Mouse (Mus musculus) intestine, embryonic 14.5 days (tissue): ENCODE results near the gene Prrg4. TPM values are rescaled to one million over a fixed set of nuclear protein-coding genes. Genes with fewer than 3 reads are reported as not detected.
"Not testable (repeated sequence)": the region's sequence is repeated elsewhere in the genome, so short reads cannot be mapped to it uniquely, and the experiment has no call there.

ENCODE experiments used
- ATAC-seq: fragments of 200-750 bp; cut with Nextera tagmentation; replicated peaks from 2 replicates; pipeline ENCODE4 v1.8.0; 2017; ENCODE audit warnings: low read depth, moderate number of reproducible peaks, moderate TSS enrichment, moderate library complexity; ENCODE audit not compliant: low FRiP score, low TSS enrichment
- DNase-seq: peaks from one replicate; pipeline ENCODE4 v3.0.0-alpha.2; 2018; ENCODE audit warnings: low spot score
- H3K27ac ChIP-seq: fragments of 300-500 bp; sonication (generic); 2 replicates; pipeline ENCODE4 v1.5.1; 2014; ENCODE audit warnings: low read depth, mild to moderate bottlenecking, control low read depth
- H3K27me3 ChIP-seq: fragments of 300-500 bp; sonication (generic); replicated peaks from 2 replicates; pipeline ENCODE4 v1.6.1; 2014; ENCODE audit warnings: low read length, control low read depth; ENCODE audit not compliant: control insufficient read depth, insufficient read depth
- H3K36me3 ChIP-seq: fragments of 300-500 bp; sonication (generic); 2 replicates; pipeline ENCODE4 v1.6.1; 2014; ENCODE audit warnings: low read length, control low read depth; ENCODE audit not compliant: control insufficient read depth, insufficient read depth
- H3K4me1 ChIP-seq: fragments of 300-500 bp; sonication (generic); replicated peaks from 2 replicates; pipeline ENCODE4 v1.6.1; 2014; ENCODE audit warnings: low read length, control low read depth, mixed read lengths; ENCODE audit not compliant: control insufficient read depth, insufficient read depth
- H3K4me2 ChIP-seq: fragments of 300-500 bp; sonication (generic); 2 replicates; pipeline ENCODE4 v1.6.1; 2014; ENCODE audit warnings: low read length
- H3K4me3 ChIP-seq: fragments of 300-500 bp; sonication (generic); 2 replicates; pipeline ENCODE4 v1.5.1; 2014; ENCODE audit warnings: low read depth, low read length, control low read depth, mixed read lengths
- H3K9ac ChIP-seq: fragments of 300-500 bp; sonication (generic); 2 replicates; pipeline ENCODE4 v1.6.1; 2014; ENCODE audit warnings: mild to moderate bottlenecking, low read length
- H3K9me3 ChIP-seq: fragments of 300-500 bp; sonication (generic); 2 replicates; pipeline ENCODE4 v1.6.1; 2016; ENCODE audit warnings: low read length, control low read depth; ENCODE audit not compliant: control insufficient read depth
- WGBS: fragments of 180-500 bp; shearing (Covaris S2); extraction: QIAGEN DNeasy Blood & Tissue Kit; methylation state at CpG from one replicate; pipeline ENCODE4 v1.1.7; 2014; 5-methylcytosine and 5-hydroxymethylcytosine counted together
- polyA plus RNA-seq: library from polyadenylated mRNA; unstranded; fragments of >200 nt; fragmentation: Nextera tagmentation; extraction: Ambion mirVana; gene quantifications from 2 replicates; pipeline ENCODE4 v1.2.1, GENCODE M21; 2014

Prrg4 gene
- polyA plus RNA-seq: 1.3 and 2.7 TPM in 2 replicates

DNA sequence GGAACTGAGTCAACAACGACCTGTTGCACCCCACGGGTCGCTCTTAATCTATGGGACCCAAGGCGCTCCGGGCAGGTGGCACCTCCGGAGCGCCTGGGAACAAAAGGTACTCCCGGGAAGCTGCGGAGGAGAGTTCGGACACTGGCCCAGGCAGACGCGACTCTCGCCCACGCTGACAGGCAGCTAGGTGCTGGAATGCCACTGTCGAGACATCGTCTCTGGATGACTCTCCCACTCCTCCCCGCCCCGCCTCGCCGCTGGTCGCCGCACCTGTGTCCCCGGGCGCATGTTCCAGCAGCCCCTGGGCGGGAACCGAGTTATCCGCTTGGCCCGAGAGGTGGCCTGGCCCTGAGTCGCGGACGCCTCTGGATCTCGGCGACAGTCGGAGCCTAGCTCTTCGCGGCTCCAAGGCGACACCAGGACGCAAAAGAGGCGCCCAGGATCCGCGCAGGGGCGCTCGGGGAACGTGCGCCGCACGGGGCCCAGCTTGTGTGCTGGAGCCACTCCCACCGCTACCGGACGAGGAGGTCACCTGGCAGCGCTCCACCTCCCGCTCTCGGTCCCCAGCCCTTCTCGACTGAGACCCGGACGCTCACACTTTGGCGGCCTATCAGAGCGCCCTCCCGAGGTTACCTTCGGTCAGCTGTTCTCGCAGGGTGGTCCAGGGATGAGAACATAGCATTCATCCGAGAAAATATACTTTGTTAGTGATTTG, at the start of gene Prrg4:
Gene Prrg4, minus strand, starts transcription at position 601 of the 715 bp plus-strand sequence.
- ATAC-seq: peak; percentile 91
- no peak within 1 kb of the TSS for H3K27ac ChIP-seq
- H3K9ac ChIP-seq: peak within 1 kb of the TSS; percentile 47
- H3K4me2 ChIP-seq: peak within 1 kb of the TSS; percentile 98
- H3K9me3 ChIP-seq: no peaks in the 10 kb centered on the region
- peak within 1 kb of the TSS; percentile 52 for H3K4me3 ChIP-seq
- H3K27me3 ChIP-seq: peaks cover 12% of the 10 kb centered on the region; the same call in 1 of the 2 replicates
- DNase-seq: peak; percentile 79
- 0 out of 2 replicates have a peak, but pooled peaks cover 6% of the 10 kb centered on the region for H3K4me1 ChIP-seq
- H3K36me3 ChIP-seq: no peaks in the 10 kb centered on the region
- under 1% methylated on average over 62 of the region's 62 CpGs for WGBS

DNA sequence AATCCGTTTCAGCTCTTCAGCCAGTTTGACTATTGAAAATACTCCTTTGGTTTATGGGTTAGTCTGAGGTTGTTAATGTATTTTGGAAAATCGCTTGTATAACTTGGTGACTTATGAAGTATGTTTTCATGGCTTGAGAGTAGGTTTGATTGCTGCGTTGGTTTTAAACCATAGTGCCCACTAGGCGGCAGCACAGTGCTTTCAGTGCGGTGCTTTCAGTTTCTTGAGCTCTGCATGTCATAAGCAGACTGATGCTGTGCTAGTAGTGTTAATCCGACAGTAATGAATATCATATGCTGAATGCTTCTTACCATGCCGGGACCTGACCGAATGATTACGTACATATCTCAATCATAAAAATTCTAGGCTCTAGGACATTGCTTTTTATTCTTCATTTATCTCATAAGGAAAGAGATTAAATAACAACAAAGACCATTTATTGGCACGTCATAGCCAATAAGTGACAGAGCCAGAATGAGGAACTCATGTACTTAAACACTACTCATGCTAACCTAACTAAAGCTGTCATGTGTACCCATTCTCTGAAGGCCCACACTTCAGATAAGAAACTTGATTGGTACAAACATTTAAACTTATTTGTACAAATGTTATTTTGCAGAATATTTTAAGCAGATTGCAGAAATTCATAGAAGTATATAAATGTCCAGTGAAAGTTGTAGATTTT, 38.3 kb upstream of the Prrg4 start:
- H3K27ac ChIP-seq: no peak overlapping the region
- 24% methylated on average over 10 of the region's 10 CpGs for WGBS
- H3K27me3 ChIP-seq: no peaks in the 10 kb centered on the region
- H3K36me3 ChIP-seq: no peaks in the 10 kb centered on the region
- H3K9ac ChIP-seq: no peak overlapping the region
- DNase-seq: peak; percentile 83
- H3K9me3 ChIP-seq: no peaks in the 10 kb centered on the region
- H3K4me2 ChIP-seq: no peak overlapping the region
- no peak; the same call in 1 of the 2 replicates for ATAC-seq
- H3K4me3 ChIP-seq: no peak overlapping the region
- H3K4me1 ChIP-seq: no peaks in the 10 kb centered on the region

DNA sequence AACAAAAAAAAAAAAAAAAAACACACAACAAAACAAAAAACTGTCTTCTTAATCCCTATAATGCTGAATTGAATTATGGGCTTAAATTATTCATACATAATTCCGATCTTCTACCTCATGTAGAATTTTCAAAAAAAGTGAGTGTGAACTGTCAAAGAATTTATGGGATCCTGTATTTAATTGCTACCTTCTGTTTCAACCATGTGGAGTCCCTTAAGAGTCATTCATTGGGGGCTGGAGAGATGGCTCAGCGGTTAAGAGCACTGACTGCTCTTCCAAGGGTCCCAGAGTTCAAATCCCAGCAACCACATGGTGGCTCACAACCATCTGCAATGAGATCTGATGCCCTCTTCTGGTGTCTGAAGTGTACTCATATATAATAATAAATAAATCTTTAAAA, 37.7 kb upstream of the Prrg4 start:
- H3K9ac ChIP-seq, H3K27me3 ChIP-seq, H3K27ac ChIP-seq, H3K4me1 ChIP-seq, H3K36me3 ChIP-seq, DNase-seq, H3K9me3 ChIP-seq, ATAC-seq, H3K4me3 ChIP-seq, H3K4me2 ChIP-seq: not testable (repeated sequence)
- 72% methylated on average over 2 of the region's 2 CpGs for WGBS

DNA sequence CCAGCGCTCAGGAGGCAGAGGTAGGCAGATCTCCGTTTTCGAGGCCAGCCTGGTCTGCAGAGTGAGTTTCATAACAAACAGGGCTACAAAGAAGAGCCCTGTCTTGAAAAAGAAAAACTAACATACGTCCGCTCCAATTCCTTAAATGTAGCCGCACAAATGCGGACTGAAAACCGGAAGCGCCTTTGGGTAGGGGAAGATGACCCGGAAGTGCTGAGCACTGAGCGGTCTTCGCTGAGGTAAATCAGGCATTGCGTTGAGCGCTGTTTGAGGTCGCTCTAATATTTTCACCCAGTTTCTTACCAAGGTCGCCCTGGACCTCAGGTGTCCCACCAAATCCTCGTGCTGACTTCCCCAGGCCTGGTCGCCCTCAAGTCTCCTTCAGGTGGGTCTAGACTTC, 36.4 kb upstream of the Prrg4 start:
- DNase-seq: no peak
- Histone ChIP-seq H3K9ac (no peak overlapping the region), H3K4me2 (no peak overlapping the region), H3K4me3 (no peak overlapping the region), H3K27me3 (no peaks in the 10 kb centered on the region), H3K36me3 (no peaks in the 10 kb centered on the region), H3K4me1 (no peaks in the 10 kb centered on the region), H3K27ac (no peak overlapping the region), H3K9me3 (no peaks in the 10 kb centered on the region)
- ATAC-seq: no peak
- 93% methylated on average over 18 of the region's 18 CpGs for WGBS

DNA sequence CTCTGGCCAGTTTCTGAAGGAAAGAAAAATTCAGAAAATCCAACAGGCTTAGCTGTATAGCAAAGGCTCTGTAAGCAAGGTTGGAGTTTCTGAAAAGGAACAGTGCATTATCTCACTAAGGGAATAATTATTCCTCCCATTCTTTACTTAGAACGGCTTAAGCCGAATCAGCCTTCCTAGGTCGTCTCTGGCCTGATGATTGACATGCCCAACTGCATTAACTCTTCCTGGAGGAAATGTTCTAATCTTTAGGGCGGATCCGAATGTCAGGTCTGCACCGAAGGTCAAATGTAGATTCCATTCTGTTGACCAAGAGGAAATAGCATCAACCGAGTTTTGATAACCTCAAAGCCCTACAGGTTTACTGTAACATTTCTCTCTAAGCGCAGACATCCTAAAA, 29.1 kb upstream of the Prrg4 start:
- ATAC-seq (no peak), DNase-seq (no peak)
- Histone ChIP-seq H3K9ac (no peak overlapping the region), H3K9me3 (no peaks in the 10 kb centered on the region), H3K36me3 (no peaks in the 10 kb centered on the region), H3K4me1 (no peaks in the 10 kb centered on the region), H3K27ac (no peak overlapping the region), H3K27me3 (no peaks in the 10 kb centered on the region), H3K4me2 (no peak overlapping the region), H3K4me3 (no peak overlapping the region)
- 82% methylated on average over 8 of the region's 8 CpGs for WGBS

DNA sequence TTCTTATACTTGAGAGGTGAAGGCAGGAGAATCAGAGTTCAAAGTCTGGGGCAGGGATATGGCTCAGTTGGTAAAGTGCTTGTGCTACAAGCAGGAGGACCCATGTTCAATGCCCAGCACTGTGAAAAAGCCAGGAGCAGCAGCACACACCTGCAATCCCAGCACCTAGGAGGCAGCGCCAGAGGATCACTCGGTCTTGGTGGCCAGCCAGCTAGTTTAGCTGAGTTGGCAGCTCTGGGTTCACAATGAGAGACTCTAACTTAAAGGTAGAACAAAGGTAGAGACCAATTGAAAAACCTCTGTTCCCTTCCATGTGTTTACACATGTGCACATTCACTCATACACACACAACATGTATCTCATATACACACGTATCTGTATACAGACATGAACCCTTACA, 19.4 kb upstream of the Prrg4 start:
- H3K9ac ChIP-seq: no peak overlapping the region
- H3K9me3 ChIP-seq: no peaks in the 10 kb centered on the region
- no peaks in the 10 kb centered on the region for H3K36me3 ChIP-seq
- H3K4me2 ChIP-seq: no peak overlapping the region
- ATAC-seq: no peak
- H3K4me1 ChIP-seq: no peaks in the 10 kb centered on the region
- H3K4me3 ChIP-seq: no peak overlapping the region
- no peaks in the 10 kb centered on the region for H3K27me3 ChIP-seq
- 70% methylated on average over 3 of the region's 3 CpGs for WGBS
- H3K27ac ChIP-seq: no peak overlapping the region
- DNase-seq: no peak

DNA sequence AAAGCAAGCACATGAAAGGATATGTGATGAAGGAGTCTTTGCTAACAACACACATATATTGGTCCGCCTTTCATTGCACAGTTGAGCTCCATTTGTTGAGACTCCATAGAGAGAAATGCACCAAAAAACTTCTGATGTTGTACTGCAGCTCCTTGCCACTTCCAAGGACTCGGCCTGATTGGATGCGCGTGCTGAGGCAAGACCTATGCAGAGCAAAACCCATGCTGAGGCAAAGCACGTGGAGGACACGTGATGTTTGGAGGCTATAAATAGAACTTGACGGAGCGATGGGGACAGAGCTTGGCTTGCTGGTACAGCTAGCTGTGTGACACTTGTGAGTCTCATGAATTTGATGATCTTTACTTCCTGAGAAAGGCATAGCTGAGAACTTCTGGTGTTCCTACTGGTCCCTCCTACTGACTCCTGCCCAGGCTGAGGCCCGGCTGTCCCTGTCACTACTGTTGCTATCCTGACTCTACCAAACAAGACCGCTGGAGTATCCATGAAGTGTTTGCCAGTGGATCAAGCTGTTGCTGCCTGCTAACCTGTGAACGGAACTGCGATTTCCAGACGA, 17.7 kb upstream of the Prrg4 start, which contains the start of gene Ccdc73:
Gene Ccdc73, plus strand, starts transcription at position 524 of the 574 bp plus-strand sequence.
- no peaks in the 10 kb centered on the region for H3K27me3 ChIP-seq
- H3K9me3 ChIP-seq: no peaks in the 10 kb centered on the region
- WGBS: 87% methylated on average over 13 of the region's 13 CpGs
- DNase-seq: no peak
- H3K36me3 ChIP-seq: no peaks in the 10 kb centered on the region
- ATAC-seq: no peak
- no peaks in the 10 kb centered on the region for H3K4me1 ChIP-seq
- no peak within 1 kb of the TSS for H3K4me2 ChIP-seq
- no peak within 1 kb of the TSS for H3K9ac ChIP-seq
- no peak within 1 kb of the TSS for H3K27ac ChIP-seq
- H3K4me3 ChIP-seq: no peak within 1 kb of the TSS

DNA sequence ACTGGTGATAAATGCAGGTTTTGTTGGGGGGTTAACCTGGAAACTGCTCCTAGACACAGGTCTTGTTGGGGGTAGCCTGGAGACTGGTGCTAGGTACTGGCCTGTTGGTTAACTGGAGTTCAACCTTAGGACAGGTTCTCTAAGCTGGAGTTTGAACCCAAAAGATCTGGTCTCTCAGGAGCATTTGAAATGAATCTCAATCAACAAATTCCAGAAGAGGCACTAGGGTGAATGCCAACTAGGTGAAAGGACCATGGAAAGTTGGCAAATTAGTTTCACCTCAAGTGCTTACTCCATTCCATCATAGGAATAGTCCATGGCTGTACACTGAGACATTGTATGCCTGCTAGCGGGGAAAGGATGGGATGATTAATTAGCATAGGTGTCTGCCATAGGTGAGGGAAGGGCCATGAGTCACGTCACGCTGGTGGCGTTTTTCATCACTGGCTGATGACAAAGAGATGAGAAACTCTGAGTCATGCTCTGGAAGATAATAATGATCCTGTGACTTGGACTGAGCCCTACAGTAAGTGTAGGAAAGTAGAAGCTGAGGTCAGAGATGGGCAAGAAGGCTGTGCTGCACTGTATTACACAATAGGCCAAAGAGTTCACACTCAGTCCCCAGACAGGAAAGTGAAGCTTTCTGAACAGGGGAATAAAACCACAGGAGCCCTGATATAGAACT, 14.6 kb upstream of the Prrg4 start:
- H3K27ac ChIP-seq: no peak overlapping the region
- DNase-seq (no peak), ATAC-seq (no peak)
- WGBS: 90% methylated on average over 4 of the region's 4 CpGs
- H3K36me3 ChIP-seq: no peaks in the 10 kb centered on the region
- H3K4me1 ChIP-seq: no peaks in the 10 kb centered on the region
- no peak overlapping the region for H3K4me2 ChIP-seq
- H3K9ac ChIP-seq: no peak overlapping the region
- H3K27me3 ChIP-seq: no peaks in the 10 kb centered on the region
- H3K4me3 ChIP-seq: no peak overlapping the region
- no peaks in the 10 kb centered on the region for H3K9me3 ChIP-seq
